Mouse (Mus musculus) megakaryocyte, embryonic 14.5 days (primary cell): ENCODE results near the gene Trim65.

Experiments used
- FLI1 ChIP-seq: IDR thresholded peaks from 2 replicates; pipeline ENCODE4 v1.6.1; 2012; ENCODE audit warnings: low read length, inconsistent platforms, mixed read lengths
- GATA1 ChIP-seq: IDR thresholded peaks from 3 replicates; pipeline ENCODE4 v1.6.1; 2012; ENCODE audit warnings: mixed read lengths, low read length, inconsistent platforms, borderline replicate concordance

GRCm38 (mm10) chr11:116099462-116099861 is 31.5 kb downstream of the Trim65 start:
- TF ChIP-seq GATA1: no peak
- no peak for TF ChIP-seq FLI1
